Mouse (Mus musculus) adrenal gland, adult 18-20 months (tissue): ENCODE measurements around the gene 9230112D13Rik. TPM values are rescaled to one million over a fixed set of nuclear protein-coding genes. Genes with fewer than 3 reads are reported as not detected.

ENCODE experiments used
- DNase-seq, 2 experiments: peaks; one replicate each; pipeline ENCODE4 v3.0.0; 2021 to 2022; ENCODE audit warnings: low spot score in 2 of 2
- total RNA-seq, 2 experiments: library from RNA; stranded (reverse); gene quantifications; 1 replicate in 1 of 2; 2 replicates in 1 of 2; pipeline ENCODE4 v1.2.3; 2021

Gene 9230112D13Rik
- total RNA-seq, 2 experiments from 2014 or later = not detected

DNA sequence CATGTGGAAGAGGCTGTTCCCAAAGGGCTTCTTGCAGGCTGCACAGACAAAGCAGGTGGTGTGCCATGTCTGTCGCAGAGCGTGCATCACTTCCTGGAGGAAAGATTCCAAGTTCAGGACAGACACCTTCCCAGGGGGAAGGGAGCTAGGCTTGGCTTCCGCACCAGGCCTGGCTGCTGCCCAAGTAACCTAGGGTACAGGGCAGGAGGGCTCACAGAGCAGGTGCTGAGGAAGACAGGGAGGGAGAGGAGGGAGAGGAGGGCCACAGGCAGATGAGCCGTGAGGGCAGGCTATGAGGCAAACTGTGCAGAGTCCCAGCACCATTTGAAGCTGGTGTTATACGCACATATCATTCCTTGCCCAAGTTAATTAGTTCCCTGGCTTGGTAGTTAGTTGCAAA is 19.3 kb upstream of the 9230112D13Rik start:
- no peak for DNase-seq

DNA sequence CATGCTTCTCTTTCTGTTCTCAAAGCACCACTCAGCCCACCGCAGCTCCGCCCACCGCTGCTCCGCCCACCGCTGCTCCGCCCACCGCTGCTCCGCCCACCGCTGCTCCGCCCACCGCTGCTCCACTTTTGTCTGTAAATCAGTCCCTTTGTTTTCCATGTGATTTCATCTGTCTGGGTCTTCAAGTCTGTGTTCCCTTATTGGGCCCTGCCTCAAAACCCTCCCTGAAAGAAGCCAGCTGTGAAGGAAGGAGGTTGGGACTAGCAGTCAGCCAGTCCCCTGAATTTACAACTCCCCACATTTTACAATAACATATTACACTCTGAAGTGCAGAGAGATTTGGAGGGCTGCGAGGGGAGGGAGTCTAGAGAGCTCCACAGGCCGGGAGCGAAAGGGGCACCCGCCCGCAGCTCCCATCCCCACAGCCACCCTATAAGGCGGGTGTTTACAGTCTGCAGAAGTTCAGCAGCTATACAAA is 18.1 kb upstream of the 9230112D13Rik start:
- DNase-seq = no peak

DNA sequence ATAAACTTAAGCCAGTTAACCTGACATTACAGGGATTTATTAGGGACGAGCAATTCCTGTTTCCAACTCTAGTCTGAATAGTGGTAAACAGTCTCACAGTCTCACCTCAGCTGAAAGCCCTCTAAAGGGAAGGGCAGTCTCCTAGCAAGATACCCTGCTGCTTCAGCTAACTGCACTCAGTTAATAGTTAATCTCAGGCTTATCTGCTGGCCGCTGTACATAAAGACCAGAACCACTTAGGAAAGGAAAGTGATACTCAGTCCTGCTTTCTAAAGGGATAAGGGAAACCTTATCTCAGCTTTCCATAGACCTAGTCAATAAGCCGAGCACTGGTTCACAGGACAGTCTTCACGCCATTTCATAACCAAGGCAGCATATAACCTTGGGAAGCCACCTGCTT is 13.3 kb upstream of the 9230112D13Rik start:
- DNase-seq = no peak

DNA sequence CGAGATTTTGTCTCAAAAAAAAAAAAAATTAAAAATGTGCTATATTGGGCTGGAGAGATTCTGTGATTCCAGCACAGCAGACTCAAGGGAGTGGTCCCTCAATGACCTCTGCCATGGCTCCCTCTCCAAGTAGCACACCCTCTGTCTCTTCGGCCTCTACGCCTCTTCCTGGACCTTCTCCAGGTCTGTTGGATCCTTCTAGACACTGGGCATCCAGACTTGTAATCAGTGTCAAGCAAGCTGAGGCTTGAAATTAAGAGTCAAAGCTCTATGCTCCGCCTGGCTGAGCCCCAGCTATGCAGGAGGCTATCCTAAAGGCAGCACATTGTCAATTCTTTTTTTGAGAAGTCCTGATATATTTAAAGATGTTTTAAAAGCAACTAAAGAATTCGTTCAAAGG is 10.9 kb upstream of the 9230112D13Rik start:
- no peak for DNase-seq

DNA sequence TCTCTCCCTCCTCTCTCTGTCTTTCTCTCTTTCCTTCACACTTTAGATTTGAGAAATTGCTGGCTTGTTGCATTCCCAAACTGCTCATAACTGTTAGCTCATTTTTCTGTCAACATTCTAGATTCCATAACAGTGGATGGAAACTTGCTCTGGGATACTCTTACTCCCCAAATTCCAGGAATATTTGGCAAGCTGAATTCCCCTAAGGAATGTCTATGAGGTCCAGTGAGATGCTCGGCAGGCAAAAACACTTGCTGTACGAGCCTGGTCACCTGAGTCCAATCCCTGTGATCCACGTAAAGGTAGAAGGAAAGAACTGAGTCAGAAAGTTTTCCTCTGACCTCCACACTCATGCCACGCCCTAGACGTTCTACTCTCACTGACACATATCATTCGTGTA is 9.9 kb upstream of the 9230112D13Rik start:
- no peak for DNase-seq

DNA sequence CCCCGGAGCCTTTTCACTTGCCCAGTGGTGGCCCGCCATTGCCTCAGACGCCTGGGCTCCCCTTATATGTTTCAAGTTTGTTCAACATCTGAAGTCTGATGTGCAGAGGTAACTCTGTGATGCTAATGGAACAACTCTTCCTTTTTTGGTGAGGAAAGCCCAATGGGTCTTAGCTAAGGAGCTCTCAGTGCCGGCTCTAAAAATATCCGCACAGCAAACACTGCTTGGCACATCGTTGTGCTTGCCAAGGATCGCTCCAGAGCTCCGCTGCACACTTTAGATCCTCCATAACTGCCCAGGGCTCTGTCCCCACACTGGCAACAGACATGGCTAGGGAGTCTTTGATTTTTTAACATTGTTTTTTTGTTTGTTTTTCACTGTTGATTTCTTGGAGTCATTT is 6.2 kb upstream of the 9230112D13Rik start:
- DNase-seq = no peak

DNA sequence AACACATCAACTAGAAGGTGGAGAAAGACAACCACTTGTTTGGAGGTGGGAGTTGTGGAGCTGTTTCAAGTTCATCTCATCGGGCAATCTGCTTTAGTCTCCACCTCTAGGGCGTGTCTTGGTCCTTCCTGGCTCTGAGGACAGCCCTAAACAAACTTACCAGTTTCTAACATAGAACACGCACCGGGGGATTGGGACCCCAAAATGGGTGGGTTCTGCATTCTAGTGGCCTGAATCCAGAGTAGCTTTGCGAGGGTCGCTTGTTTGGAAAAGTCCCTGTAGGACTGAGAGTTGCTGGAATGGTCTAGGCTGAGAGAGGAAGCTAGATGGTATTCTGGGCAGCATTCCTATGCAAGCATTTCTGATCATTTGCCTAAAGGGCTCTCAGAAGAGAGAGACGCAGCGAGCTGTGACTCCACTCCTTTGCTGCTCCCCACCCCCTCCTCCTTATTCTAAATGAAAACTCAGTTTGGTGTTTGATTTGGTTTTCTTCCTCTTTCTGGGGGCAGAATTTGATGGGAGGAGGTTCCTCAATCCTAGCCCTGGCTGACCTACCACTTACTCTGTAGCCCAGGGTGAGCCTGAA is 4.5 kb downstream of the 9230112D13Rik start:
- no peak for DNase-seq

DNA sequence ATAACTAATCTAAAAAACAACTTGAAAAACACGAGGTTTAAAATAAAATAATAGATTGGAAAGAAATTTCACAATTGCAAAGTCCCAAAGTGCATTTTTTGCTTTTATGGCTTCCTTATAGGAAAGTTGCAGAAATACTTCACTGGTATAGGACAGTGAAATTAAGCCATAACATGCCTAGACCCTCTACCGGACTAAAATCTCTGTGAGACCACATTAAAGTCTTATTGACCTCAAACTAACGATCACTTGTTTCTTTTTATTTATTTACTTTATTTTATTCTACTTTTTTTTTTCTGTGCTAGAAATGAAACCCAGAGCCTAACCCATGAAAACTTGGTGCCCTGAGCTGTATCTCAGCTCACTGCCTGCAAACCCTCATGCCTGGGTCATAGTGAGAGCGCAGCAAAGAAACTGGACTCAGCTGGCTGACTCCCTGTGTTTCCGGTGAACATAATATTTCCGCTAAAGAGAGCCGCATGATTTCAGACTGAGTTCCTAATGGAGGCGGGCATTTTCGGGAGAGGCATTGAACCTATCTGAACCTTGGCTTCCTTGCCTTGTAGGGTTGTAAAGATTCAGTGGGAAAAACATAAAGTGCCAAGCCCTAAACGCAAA is 5.5 kb downstream of the 9230112D13Rik start:
- no peak for DNase-seq

DNA sequence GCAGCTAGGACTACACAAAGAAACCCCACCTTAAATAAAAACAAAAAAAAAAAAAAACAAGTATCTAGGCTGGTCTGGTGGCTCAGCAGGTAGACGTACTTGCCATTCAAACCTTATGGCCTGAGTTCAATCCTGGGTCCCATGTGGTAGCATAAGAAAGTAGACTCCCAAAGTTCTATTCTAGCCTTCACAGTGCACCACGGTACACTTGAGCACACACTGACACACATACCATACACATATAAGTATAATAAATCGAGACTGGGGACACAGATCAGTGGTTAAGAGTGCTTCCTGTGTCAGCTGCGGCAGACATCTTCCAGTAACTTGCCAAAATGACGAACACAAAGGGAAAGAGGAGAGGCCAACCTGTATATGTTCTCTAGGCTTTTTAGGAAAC is 6.7 kb downstream of the 9230112D13Rik start:
- no peak for DNase-seq

DNA sequence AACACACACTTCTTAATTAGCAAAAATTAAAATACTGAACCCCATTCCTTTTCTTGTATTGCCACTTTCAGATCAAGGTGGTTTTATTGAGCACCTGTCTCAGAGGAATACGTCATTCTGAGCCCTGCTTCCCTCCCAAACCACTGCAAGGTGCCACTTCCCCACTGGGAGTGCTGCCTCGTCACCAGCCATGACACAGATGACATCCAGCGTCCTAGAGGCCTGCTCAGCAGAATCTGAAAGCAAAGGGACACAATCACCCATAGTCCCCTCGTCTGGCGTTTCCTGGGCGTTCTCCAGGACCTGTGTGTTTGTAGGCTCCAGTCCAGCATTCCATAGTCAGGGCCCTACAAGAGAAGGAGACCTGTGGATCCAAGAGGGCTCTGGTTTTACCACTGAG is 8.5 kb downstream of the 9230112D13Rik start:
- no peak for DNase-seq

DNA sequence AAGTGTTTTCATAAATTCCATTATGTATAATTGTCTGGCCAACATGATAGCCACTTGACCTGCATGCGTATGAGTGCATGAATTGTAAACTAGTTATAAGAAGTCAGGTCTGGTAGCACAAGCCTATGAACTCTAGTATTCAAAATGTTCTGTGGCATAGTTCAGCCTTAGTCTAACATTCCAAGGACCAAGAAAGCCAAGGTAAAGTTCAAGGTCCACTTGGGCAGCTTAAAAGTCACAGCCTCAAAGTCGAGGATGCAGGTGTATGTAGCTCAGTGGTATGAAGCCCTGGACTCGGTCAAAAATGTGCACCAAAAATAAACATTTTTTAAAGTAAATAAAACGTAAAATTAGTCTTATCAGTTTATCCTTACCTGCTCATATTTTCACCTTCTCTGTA is 10.0 kb downstream of the 9230112D13Rik start:
- DNase-seq = no peak

DNA sequence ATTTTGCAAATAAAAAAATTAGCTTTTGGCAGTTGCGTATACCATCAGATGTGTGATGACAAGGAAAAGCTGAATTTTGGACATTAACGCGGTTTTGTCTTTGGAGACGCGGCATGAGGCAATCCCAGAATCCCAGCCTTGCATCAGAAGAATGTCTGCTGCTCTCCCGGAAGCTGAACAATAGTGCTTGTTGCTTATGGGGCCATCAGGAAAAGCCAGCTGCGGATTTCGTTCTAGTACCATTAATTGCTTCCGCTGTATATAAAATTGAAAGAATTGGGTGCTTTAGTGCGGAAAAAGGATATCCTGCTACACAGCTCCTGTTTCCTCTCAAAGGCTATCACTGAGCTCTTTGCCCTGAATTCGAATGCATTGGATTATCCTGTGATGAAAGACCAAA is 10.7 kb downstream of the 9230112D13Rik start:
- DNase-seq = no peak

DNA sequence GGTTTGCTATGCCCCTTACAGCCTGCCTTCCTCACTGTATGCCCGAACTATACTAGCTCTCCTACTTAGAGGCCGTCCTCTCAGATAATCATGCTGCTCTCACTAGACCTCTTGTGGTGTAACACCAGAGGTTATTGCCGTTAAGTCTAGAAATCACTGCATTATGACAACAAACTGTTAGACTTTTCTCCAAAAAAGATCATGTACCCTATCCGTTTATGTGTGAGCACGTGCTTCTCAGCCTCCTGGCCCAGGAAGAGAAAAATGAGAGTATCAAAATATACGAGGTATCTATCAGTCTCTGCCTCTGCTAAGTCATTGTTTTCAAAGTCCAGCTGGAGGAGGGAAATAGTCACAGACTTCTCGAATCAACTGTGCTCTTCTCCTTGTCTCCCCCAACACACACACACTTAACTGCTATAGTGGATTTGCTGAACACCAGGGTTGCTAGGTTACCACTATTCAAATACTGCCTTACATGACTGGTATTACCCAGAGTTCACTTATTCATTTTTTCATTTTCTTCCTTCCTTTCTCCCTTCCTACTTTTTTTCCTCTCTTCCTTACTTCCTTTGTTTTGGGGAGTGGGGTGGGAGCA is 13.7 kb downstream of the 9230112D13Rik start:
- no peak for DNase-seq

DNA sequence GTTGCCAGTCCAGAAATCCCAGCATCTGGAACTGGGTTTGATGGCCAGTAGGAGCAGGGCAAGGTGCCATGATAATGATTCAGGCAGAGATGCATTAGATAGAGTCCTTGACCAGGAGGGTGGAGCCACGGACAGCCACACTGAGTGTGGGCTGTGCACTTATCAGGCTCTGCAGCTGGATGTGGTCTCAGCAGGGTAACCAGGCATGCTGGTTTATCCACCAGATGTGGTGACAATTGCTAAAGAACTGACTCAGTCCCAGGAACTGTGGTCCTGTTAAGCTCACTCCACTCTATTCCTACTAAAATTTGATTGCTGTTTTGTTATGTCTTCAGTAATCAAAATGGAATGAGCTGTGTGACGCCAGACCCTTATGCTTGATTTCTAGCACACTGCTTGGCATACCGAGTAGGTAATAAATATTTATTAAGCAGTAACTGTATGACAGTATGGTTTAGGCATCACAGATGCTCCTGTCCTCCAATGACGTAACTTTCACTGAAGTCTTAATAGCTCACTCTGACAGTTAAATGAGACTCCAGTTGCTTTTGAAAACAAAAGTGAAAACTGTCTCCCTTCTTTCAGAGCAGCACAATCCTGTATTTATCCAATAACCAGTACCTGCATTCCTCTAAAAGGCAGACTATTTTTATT is 14.3 kb downstream of the 9230112D13Rik start:
- DNase-seq = peak in 1 of 2 experiments; percentile 49

DNA sequence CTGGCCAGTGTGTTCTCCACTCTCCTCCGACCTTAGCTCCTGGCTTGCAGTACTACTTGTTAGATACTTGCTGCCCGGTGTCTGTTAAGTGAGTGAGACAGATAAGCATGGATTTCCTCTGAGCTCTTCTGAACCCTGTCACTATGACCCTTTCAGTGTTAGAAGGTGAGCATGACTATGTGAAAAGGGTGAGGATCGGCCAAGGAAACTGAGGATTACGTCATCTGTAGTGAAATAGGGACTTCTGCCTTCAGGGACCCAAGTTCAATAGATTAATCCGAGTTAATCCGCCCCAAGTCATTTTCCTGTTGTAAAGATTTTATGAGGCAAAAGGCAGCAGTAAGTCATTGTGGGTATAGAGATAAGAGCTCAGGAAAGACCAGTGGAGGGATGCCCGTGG is 17.3 kb downstream of the 9230112D13Rik start:
- DNase-seq = no peak

DNA sequence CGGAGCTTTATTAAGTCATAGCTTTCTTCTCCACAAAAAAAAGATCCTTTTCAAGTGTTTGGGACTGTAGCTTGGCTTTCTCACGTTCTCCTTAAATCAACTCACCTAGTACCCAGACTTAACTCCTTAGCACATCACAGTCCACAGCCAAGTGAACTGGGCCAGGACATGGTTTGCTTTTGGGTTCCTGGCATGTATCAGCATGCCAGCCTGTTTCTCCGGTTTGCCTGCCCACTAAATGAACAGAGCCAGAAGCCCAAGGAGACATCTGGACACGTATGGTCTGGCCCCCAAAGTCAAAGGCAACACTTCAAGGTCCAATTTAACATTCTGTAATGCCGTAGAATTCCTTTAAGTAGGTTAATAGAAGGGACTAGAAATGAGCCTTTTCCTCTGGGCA is 18.2 kb downstream of the 9230112D13Rik start:
- no peak for DNase-seq

DNA sequence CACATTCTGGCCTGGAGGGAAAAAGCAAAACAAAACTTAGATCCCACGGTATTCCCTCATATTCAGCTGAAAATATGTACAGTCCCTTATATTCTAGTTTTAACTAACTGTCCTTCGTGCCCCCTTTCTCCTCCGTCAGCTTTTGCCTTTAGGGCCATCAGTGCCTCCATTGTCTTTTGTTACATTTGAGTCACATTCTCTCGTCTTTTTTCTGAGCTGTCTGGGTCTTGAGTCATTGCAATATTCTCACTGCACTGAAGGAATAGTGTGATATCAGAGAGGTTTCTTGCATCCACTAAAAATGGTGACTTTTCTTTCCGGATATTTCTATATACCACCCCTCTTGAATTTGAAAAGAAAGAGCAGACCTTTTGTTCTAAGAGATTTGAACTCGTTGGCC is 18.8 kb downstream of the 9230112D13Rik start:
- no peak for DNase-seq

DNA sequence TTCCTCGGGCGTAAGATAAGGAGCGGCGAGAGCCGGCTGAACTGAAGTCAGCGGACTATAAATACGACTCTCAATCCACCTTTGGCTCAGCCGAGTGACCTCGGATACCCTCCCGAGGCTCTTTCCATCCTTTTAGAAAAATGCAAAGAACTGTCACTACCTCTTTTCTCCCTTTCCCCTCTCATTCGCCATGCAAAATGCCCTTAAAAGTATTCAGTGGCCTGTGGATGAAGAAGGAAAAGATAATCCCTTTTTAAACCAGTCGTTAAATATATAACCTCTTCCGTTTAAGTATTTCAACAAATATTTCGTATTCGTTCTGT is 19.3 kb downstream of the 9230112D13Rik start, which contains the start of gene Bmpr1a:
TSS of gene Bmpr1a (minus strand) at position 17 of the 323 bp plus-strand sequence.
- no peak for DNase-seq

DNA sequence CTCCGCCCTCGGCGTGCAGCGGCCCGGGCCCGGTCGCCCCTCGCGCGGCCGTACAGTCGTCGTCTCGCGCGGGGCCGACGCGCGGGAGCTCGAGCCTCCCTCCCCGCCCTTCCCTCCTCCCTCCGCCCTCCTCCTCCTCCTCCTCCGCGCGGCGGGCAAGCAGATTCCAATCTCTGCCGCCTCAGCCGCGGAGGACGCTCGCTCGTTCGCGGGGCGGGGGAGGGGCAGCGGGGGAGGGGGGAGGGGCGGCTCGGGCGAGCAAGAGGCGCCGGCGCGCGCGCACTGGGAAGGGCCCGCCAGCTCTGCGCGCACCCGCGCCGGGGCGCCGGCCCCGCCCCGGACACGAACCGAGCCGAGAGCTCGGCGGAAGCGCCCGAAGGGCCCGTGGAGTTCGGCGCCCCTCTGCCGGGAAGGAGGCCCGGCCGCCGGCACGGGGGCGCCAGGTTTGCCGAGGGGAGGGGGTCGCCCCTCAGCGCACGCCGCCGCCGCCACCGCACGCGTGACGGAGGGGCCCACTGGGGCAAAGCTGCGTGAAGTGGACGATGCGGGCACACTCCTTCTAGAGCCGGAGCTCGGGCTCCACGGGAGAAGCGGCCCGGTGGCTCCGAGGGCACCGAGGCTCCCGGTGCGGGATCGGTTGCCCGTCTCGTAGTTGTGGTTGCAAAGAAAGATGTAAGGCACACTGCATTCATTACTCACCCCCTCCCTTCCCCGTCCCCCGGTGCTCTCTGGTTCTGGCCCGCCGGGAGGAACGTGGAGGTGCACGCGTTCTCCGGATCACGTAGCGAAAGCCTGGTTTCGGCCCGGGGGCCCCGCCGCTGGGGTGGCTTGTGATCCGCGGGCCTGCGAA is 19.9 kb downstream of the 9230112D13Rik start:
- peak; percentile 87 to 88 for DNase-seq

DNA sequence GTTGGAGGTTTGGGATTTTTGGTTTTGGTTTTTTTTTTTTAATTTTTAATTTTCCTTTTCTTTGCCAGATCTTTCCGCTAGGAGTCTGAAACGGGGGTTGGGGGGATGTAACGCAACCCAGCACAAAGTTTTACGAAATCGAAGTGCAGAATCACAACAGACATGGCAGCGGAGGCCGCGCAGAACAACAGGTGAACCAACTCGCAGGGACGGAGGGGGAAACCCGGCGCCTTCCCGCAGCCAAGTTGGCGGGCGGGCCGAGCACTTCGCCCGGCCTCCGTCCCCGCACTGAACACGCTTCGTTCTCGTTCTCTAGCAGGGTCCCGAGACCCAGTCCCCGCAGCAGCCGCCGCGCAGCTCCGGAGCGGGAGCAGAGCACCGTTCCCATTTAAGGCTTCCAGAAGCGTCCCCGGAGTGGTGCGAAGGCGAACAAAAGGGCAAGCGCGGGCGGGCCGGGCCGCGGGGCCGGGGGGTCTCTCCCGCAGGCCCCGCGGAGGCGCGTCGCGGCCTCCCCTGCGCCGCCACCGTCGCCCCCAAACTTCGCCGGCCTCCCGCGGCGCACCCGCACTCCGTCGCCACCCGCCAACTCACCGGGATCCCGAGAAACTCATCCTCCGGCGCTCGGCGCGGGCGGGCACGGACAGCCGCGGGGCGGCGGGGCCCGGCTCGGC is 20.7 kb downstream of the 9230112D13Rik start:
- peak; percentile 54 to 61 for DNase-seq

DNA sequence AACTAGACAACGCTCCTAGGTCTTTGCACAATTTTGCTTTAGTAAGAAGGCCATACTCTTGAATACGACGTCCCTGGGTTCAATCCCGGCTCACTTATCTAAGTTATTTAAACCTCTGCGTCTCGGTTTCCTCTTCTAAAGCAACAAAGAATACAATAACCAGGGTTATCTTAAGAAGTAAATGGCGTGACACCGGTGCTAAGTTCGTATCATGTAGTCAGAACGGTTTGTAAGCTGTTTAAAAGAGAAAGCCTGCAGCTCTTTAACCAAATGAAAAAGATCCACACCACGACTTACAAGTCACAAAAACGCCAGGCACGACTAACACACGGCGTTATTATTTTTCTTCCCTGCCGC is 21.2 kb downstream of the 9230112D13Rik start:
- no peak for DNase-seq
